Mouse (Mus musculus) lung, postnatal 25 days (tissue): ENCODE results near the gene Slc45a1.
"Not testable (repeated sequence)": the region's sequence is repeated elsewhere in the genome, so short reads cannot be mapped to it uniquely, and the experiment has no call there.

ENCODE experiments used
- DNase-seq: peaks from one replicate; pipeline ENCODE4 v3.0.0; 2022; ENCODE audit warnings: low spot score

Gene Slc45a1

DNA sequence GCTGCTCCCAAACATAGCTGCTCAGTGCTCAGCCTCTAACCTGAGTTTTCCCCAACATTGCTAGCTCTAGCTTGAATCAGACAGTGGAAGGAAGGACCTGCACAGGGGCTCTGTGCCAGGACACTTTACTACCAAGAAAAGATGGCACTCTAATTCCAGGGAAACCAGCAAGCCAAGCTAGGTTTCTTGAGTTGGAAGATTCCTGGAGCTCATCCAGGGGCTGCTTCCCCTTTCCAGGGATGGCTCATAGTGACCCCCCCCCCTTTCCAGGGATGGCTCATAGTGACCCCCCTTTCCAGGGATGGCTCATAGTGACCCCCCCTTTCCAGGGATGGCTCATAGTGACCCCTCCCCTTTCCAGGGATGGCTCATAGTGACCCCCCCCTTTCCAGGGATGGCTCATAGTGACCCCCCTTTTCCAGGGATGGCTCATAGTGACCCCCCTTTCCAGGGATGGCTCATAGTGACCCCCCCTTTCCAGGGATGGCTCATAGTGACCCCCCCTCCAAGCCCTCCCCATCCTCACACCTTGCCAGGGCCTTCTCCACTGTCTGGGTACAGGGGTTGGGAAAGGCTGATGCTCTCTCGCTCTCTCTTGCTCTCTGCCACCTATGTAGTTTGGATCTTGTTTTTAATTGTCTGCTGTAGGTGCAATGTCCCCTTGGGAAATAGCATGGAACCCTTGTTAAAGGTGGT is 48.5 kb downstream of the Slc45a1 start:
- DNase-seq, result no peak

GRCm38 (mm10) chr4:150601489-150601888 is 50.5 kb downstream of the Slc45a1 start:
- no peak for DNase-seq

GRCm38 (mm10) chr4:150600503-150600902 is 51.5 kb downstream of the Slc45a1 start:
- not testable (repeated sequence) for DNase-seq

- no peak for DNase-seq
Observed at GRCm38 (mm10) chr4:150599119-150599992, 52.6 kb downstream of the Slc45a1 start.

DNA sequence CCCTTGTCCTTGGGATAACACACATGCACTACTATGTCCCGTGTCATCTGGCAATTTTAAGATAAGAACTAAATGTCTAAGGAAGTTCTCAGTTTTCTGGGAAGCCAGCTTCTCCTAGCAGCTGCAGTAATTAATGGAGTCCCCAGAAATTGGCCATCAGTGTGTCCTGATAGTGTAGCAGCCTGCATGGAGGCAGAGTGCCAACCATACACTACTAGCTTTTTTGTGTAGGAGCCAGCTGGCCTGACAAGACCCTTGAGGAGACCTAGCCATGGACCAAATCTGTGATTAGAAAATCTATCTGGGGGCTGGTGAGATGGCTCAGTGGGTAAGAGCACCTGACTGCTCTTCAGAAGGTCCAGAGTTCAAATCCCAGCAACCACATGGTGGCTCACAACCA is 53.3 kb downstream of the Slc45a1 start:
- no peak for DNase-seq

GRCm38 (mm10) chr4:150595991-150596390 is 56.0 kb downstream of the Slc45a1 start:
- DNase-seq, result no peak

DNA sequence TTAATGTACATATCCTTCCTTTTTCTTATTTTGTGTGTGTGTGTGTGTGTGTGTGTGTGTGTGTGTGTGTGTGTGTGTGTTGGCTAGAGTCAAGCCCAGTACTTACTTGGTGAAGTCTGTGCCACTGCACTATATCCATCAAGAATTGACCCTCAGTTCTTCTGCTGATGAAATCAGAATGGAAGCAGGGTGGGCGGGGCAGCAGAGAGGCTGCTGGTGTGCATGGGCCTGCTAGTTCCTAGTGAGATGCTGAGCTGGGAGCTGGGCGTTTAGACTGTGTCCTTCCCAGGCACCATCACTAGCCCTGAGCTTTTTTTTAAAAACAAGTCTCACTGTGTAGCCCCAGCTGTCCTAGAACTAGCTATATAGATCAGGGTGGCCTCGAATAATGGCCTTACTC is 56.9 kb downstream of the Slc45a1 start:
- no peak for DNase-seq

GRCm38 (mm10) chr4:150594298-150594829 is 57.6 kb downstream of the Slc45a1 start:
- no peak for DNase-seq

DNA sequence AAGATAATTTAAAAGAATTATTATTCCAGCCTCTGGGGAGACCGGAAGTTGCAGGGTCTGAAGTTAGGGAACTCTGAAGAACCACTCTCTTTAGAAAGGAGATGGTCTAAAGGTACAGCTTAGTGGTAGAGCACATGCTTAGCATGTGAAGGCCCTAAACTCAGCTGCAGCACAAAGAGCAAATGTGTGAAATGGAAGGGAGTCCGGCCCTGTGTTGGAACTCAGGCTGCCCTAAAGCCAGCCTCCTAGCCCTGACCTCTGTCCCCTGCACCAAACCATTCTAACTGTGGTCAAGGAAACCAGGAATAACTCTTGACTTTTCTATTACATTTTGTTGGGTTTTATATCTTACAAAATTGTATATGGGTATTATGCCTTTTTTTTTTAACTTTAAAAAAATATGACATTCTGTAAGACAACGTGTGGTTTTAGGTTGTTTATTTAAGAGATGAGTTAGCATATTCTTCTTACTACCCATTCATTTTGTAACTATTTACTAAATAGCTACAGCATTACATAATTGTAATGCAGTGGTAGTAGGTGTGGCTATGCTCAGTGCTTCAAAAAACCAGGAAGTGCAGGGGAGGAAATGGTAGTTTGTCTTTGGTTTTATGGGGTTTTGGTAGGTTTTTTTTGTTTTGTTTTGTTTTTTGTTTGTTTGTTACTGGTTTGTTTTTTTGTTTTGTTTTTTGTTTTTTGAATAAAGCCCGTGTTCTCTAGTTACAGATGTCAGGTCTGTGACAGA is 58.3 kb downstream of the Slc45a1 start:
- no peak for DNase-seq

- no peak for DNase-seq
Observed at GRCm38 (mm10) chr4:150592087-150592486, 59.9 kb downstream of the Slc45a1 start.

- no peak for DNase-seq
Observed at GRCm38 (mm10) chr4:150591602-150592001, 60.4 kb downstream of the Slc45a1 start.

DNA sequence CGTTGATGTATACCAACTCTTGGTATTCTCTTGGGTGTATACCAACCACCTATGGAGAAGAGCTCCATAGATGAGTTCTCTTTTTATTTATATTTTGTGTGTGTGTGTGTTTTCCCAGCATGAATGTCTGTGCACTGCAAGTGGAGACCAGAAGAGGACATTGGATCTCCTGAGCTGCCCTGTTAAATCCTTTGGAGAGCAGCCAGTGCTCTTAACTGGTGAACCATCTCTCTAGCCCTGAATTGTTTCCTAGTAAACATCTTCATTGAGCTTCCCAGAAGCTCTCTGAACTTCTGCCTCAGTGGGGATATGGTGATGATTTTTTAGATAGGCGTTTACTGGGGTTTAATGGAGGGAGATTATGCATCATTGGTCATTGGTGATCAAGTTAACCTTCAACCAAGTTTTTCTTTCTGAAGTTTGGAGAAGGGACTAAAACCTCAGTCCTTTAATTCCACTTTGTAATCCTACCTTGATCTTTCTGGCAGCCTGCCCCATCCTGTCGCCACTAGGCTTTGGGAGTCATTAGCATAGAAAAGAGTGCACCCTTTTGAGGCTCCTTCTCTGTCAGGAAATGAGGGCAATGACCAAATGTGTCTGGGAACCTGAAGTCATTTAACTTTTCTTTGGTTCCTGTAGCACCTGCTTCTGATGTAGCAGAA is 61.2 kb downstream of the Slc45a1 start:
- no peak for DNase-seq

DNA sequence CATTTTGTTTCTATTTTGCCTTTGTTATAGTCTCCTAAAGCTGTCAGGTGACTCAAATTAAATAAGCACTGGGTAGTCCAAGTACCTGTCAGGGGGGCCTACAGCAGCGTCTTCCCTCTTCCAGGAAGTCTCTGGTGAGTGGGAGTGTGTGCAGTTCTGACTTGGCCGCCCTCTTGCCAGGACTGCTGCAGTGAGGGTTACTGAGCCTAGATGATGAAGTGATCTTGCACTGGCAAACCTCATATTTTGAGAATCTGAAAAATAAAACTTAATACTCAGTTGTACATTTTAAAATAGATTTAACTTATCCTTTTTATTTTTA is 63.7 kb downstream of the Slc45a1 start:
- DNase-seq, result no peak

GRCm38 (mm10) chr4:150587597-150588299 is 64.2 kb downstream of the Slc45a1 start:
- no peak for DNase-seq

GRCm38 (mm10) chr4:150586275-150586674 is 65.7 kb downstream of the Slc45a1 start:
- DNase-seq, result no peak

DNA sequence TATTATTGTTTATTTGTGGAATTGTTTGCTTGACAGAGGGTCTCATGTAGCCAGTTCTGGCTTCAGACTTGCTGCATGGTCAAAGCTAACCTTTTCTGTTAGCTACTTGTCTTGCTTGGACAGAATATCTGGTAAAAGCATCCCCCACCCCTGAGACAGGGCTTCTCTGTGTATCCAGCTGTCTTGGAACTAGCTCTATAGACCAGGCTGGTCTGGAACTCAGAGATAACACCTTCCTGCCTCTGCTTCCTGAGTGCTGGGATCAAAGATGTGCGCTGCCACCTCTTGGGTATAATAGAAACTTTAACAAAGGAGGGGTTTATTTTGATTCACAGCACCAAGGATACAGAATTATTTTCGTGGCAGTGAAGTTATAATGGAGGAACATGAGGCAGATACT is 66.2 kb downstream of the Slc45a1 start:
- no peak for DNase-seq

DNA sequence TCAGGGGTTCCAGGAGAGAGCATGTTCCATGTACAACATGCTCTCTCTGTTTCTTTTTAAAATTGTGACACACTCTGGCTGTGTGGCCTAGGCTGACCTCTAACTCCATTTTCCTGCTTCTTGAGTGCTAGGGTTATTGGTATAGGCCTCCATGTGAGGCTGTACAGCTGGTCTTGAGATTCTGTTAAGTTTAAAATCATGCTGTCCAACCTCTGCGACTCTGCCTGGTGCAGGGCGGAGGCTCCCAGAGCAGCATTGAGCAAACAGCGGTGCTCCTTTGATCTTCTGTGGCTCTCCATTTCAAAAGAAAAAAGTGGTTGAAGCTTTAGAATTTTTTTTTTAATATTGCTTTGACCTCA is 68.2 kb downstream of the Slc45a1 start:
- DNase-seq, result no peak

DNA sequence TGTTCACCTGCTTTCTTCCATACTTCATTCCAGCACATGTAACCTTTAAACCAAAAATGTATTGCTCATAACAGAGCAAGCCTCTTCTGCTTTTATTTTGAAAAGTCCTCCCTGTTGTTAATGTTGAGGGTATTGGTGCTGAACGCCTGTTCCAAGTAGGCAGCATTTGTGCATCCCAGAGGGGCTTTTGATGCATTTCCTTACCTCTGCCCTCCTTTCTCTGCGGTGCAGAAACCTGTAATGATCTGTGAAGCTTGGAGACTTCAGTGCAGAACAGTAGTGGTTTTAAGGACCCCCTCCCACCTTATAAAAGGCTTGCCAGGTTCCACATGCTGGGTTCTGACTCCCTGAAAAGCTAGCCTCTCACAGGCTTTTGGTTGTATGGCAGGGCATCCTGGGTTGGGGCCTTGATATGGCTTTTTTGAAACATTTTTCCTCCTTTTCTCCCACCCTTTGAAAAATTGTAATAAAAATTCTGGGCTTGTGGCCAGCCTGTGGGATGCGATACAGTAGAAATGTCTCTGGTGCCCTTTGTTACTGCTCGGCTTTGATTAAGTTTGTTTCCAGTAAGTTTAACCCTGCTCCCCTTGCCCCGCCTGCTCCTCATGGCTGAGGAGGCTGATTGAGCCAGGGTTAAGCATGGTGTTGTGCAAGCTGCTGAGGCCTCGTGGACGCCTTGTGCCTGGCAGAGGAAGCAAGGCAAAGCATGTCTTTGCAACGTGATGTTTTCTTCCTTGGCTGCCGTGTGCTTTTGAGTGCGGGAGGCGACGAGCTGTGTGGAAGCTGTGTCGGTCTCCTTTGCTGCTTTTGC is 68.8 kb downstream of the Slc45a1 start:
- peak; percentile 92 for DNase-seq

- no peak for DNase-seq
Observed at GRCm38 (mm10) chr4:150581931-150582723, 69.8 kb downstream of the Slc45a1 start.
